Mouse (Mus musculus) heart, embryonic 15.5 days (tissue): ENCODE results near the gene Ube2e2. TPM values are rescaled to one million over a fixed set of nuclear protein-coding genes. Genes with fewer than 3 reads are reported as not detected.

Experiments
- ATAC-seq: fragments of 200-750 bp; cut with Nextera tagmentation; replicated peaks from 2 replicates; pipeline ENCODE4 v1.8.0; 2017; ENCODE audit warnings: low read depth, moderate TSS enrichment; ENCODE audit not compliant: insufficient number of reproducible peaks, insufficient read depth, low FRiP score
- H3K27ac ChIP-seq: fragments of 300-500 bp; sonication (generic); 2 replicates; pipeline ENCODE4 v1.5.1; 2015; ENCODE audit warnings: mild to moderate bottlenecking, inconsistent platforms
- H3K27me3 ChIP-seq: fragments of 300-500 bp; sonication (generic); 2 replicates; pipeline ENCODE4 v1.6.1; 2015; ENCODE audit warnings: inconsistent platforms
- H3K36me3 ChIP-seq: fragments of 300-500 bp; sonication (generic); 2 replicates; pipeline ENCODE4 v1.6.1; 2015; ENCODE audit warnings: mild to moderate bottlenecking, inconsistent platforms
- H3K4me1 ChIP-seq: fragments of 300-500 bp; sonication (generic); replicated peaks from 2 replicates; pipeline ENCODE4 v1.6.1; 2015; ENCODE audit warnings: inconsistent platforms
- H3K4me2 ChIP-seq: fragments of 300-500 bp; sonication (generic); 2 replicates; pipeline ENCODE4 v1.6.1; 2015; ENCODE audit warnings: inconsistent platforms, mild to moderate bottlenecking, moderate library complexity
- H3K4me3 ChIP-seq: fragments of 300-500 bp; sonication (generic); 2 replicates; pipeline ENCODE4 v1.5.1; 2015; ENCODE audit warnings: mild to moderate bottlenecking, inconsistent platforms
- H3K9ac ChIP-seq: fragments of 300-500 bp; sonication (generic); 2 replicates; pipeline ENCODE4 v1.6.1; 2015; ENCODE audit warnings: mild to moderate bottlenecking, inconsistent platforms
- H3K9me3 ChIP-seq: fragments of 300-500 bp; sonication (generic); replicated peaks from 2 replicates; pipeline ENCODE4 v1.6.1; 2016; ENCODE audit warnings: inconsistent platforms
- WGBS: fragments of 180-500 bp; shearing (Covaris S2); methylation state at CpG from one replicate; pipeline ENCODE4 v1.1.7; 2015; ENCODE audit warnings: mixed read lengths; 5-methylcytosine and 5-hydroxymethylcytosine counted together
- polyA plus RNA-seq: library from polyadenylated mRNA; unstranded; fragments of >200 nt; fragmentation: Nextera tagmentation; extraction: Ambion mirVana; gene quantifications from 2 replicates; pipeline ENCODE4 v1.2.1, GENCODE M21; 2015

Gene Ube2e2
- polyA plus RNA-seq = 40.8 and 47.6 TPM in 2 replicates

- H3K4me1 ChIP-seq = peaks cover 3% of the 10 kb centered on the region; the same call in 1 of the 2 replicates
- ATAC-seq = peak; percentile 48; the same call in 1 of the 2 replicates
- H3K4me2 ChIP-seq = peak within 1 kb of the TSS; percentile 87
- H3K36me3 ChIP-seq = no peaks in the 10 kb centered on the region
- H3K9me3 ChIP-seq = no peaks in the 10 kb centered on the region
- peak within 1 kb of the TSS; percentile 82 for H3K9ac ChIP-seq
- H3K4me3 ChIP-seq = peak within 1 kb of the TSS; percentile 81
- H3K27me3 ChIP-seq = no peaks in the 10 kb centered on the region
- WGBS = 2% methylated on average over 22 of the region's 22 CpGs
- H3K27ac ChIP-seq = peak within 1 kb of the TSS; percentile 76
Measured at GRCm38 (mm10) chr14:18893947-18894445, at the start of gene Ube2e2. Gene Ube2e2, minus strand, starts transcription at chr14:18894267.

GRCm38 (mm10) chr14:18940068-18940467, 46.0 kb upstream of the Ube2e2 start:
- H3K4me2 ChIP-seq = no peak overlapping the region
- no peak overlapping the region for H3K9ac ChIP-seq
- no peaks in the 10 kb centered on the region for H3K27me3 ChIP-seq
- H3K9me3 ChIP-seq = no peaks in the 10 kb centered on the region
- no peak overlapping the region for H3K4me3 ChIP-seq
- no peaks in the 10 kb centered on the region for H3K4me1 ChIP-seq
- ATAC-seq = no peak
- no peak overlapping the region for H3K27ac ChIP-seq
- H3K36me3 ChIP-seq = no peaks in the 10 kb centered on the region

GRCm38 (mm10) chr14:18903553-18903952, 9.5 kb upstream of the Ube2e2 start:
- no peak for ATAC-seq
- Histone ChIP-seq H3K9ac (no peak overlapping the region), H3K4me1 (no peaks in the 10 kb centered on the region), H3K27me3 (no peaks in the 10 kb centered on the region), H3K36me3 (no peaks in the 10 kb centered on the region), H3K4me2 (no peak overlapping the region), H3K4me3 (no peak overlapping the region), H3K9me3 (no peaks in the 10 kb centered on the region), H3K27ac (no peak overlapping the region)

- Histone ChIP-seq H3K27me3 (no peaks in the 10 kb centered on the region), H3K9me3 (no peaks in the 10 kb centered on the region), H3K4me1 (peaks cover 3% of the 10 kb centered on the region; the same call in 1 of the 2 replicates), H3K4me3 (peak overlapping the region; percentile 81), H3K4me2 (peak overlapping the region; percentile 87), H3K27ac (peak overlapping the region; percentile 76), H3K36me3 (no peaks in the 10 kb centered on the region), H3K9ac (peak overlapping the region; percentile 82)
- 1% methylated on average over 99 of the region's 116 CpGs for WGBS
- peak; percentile 91 for ATAC-seq
Measured at GRCm38 (mm10) chr14:18893121-18893946, 733 bp downstream of the Ube2e2 start.

- Histone ChIP-seq H3K9ac (no peak overlapping the region), H3K4me2 (no peak overlapping the region), H3K4me3 (no peak overlapping the region), H3K9me3 (no peaks in the 10 kb centered on the region), H3K36me3 (no peaks in the 10 kb centered on the region), H3K4me1 (peaks cover 3% of the 10 kb centered on the region; the same call in 1 of the 2 replicates), H3K27me3 (no peaks in the 10 kb centered on the region), H3K27ac (no peak overlapping the region)
- no peak for ATAC-seq
- WGBS = 64% methylated on average over 5 of the region's 5 CpGs
Measured at GRCm38 (mm10) chr14:18889571-18889970, 4.5 kb downstream of the Ube2e2 start.

GRCm38 (mm10) chr14:18882493-18882892, 11.6 kb downstream of the Ube2e2 start:
- Histone ChIP-seq H3K4me3 (no peak overlapping the region), H3K9ac (no peak overlapping the region), H3K27me3 (no peaks in the 10 kb centered on the region), H3K27ac (no peak overlapping the region), H3K9me3 (no peaks in the 10 kb centered on the region), H3K36me3 (no peaks in the 10 kb centered on the region), H3K4me2 (no peak overlapping the region), H3K4me1 (no peaks in the 10 kb centered on the region)
- WGBS = 89% methylated on average over 1 of the region's 1 CpGs
- ATAC-seq = no peak

- Histone ChIP-seq H3K27me3 (no peaks in the 10 kb centered on the region), H3K4me1 (peaks cover 4% of the 10 kb centered on the region), H3K9ac (no peak overlapping the region), H3K36me3 (no peaks in the 10 kb centered on the region), H3K4me3 (no peak overlapping the region), H3K4me2 (no peak overlapping the region), H3K9me3 (peaks cover 3% of the 10 kb centered on the region; the same call in 1 of the 2 replicates), H3K27ac (no peak overlapping the region)
- no peak for ATAC-seq
- WGBS = 47% methylated on average over 1 of the region's 1 CpGs
Measured at GRCm38 (mm10) chr14:18870716-18871115, 23.4 kb downstream of the Ube2e2 start.

GRCm38 (mm10) chr14:18828661-18829060, 65.4 kb downstream of the Ube2e2 start:
- no peak for ATAC-seq
- no peak overlapping the region for H3K27ac ChIP-seq
- peaks cover 6% of the 10 kb centered on the region; the same call in 1 of the 2 replicates for H3K4me1 ChIP-seq
- H3K9ac ChIP-seq = no peak overlapping the region
- no peaks in the 10 kb centered on the region for H3K36me3 ChIP-seq
- H3K4me2 ChIP-seq = no peak overlapping the region
- no peaks in the 10 kb centered on the region for H3K9me3 ChIP-seq
- 81% methylated on average over 1 of the region's 1 CpGs for whole genome bisulfite sequencing
- no peak overlapping the region for H3K4me3 ChIP-seq
- H3K27me3 ChIP-seq = no peaks in the 10 kb centered on the region

- Histone ChIP-seq H3K4me2 (no peak overlapping the region), H3K27ac (no peak overlapping the region), H3K9me3 (no peaks in the 10 kb centered on the region), H3K27me3 (no peaks in the 10 kb centered on the region), H3K9ac (no peak overlapping the region), H3K4me1 (peaks cover 6% of the 10 kb centered on the region; the same call in 1 of the 2 replicates), H3K4me3 (no peak overlapping the region), H3K36me3 (no peaks in the 10 kb centered on the region)
- ATAC-seq = no peak
Measured at GRCm38 (mm10) chr14:18826753-18827152, 67.3 kb downstream of the Ube2e2 start.

GRCm38 (mm10) chr14:18820713-18821112, 73.4 kb downstream of the Ube2e2 start:
- no peaks in the 10 kb centered on the region for H3K36me3 ChIP-seq
- H3K4me3 ChIP-seq = no peak overlapping the region
- no peak overlapping the region for H3K9ac ChIP-seq
- WGBS = 66% methylated on average over 6 of the region's 6 CpGs
- H3K27ac ChIP-seq = no peak overlapping the region
- H3K4me1 ChIP-seq = no peaks in the 10 kb centered on the region
- H3K9me3 ChIP-seq = no peaks in the 10 kb centered on the region
- no peak for ATAC-seq
- H3K4me2 ChIP-seq = no peak overlapping the region
- H3K27me3 ChIP-seq = no peaks in the 10 kb centered on the region

- Histone ChIP-seq H3K9ac (no peak overlapping the region), H3K27me3 (no peaks in the 10 kb centered on the region), H3K4me3 (no peak overlapping the region), H3K36me3 (no peaks in the 10 kb centered on the region), H3K9me3 (no peaks in the 10 kb centered on the region), H3K4me2 (no peak overlapping the region), H3K4me1 (0 out of 2 replicates have a peak, but pooled peaks cover 2% of the 10 kb centered on the region), H3K27ac (no peak overlapping the region)
- ATAC-seq = no peak
Measured at GRCm38 (mm10) chr14:18796857-18797256, 97.2 kb downstream of the Ube2e2 start.

GRCm38 (mm10) chr14:18795787-18796186, 98.3 kb downstream of the Ube2e2 start:
- Histone ChIP-seq H3K4me2 (no peak overlapping the region), H3K4me3 (no peak overlapping the region), H3K9me3 (no peaks in the 10 kb centered on the region), H3K27ac (no peak overlapping the region), H3K27me3 (no peaks in the 10 kb centered on the region), H3K9ac (no peak overlapping the region), H3K4me1 (0 out of 2 replicates have a peak, but pooled peaks cover 2% of the 10 kb centered on the region), H3K36me3 (no peaks in the 10 kb centered on the region)
- ATAC-seq = no peak
- WGBS = 65% methylated on average over 2 of the region's 2 CpGs
